Mouse (Mus musculus) Patski (cell line): Measurements from ENCODE around the gene Rasa4. TPM values are rescaled to one million over a fixed set of nuclear protein-coding genes. Genes with fewer than 3 reads are reported as not detected.
"Not testable (repeated sequence)": the region's sequence is repeated elsewhere in the genome, so short reads cannot be mapped to it uniquely, and the experiment has no call there.

Experiments
- ATAC-seq: fragments of 100-300 bp; one replicate; pipeline ENCODE4 v1.8.0; 2021
- CTCF ChIA-PET: fragments of 350-600 bp; sonication (Branson Sonifier 250); formaldehyde crosslinking; loops from one replicate; lab custom pipeline; 2022; ENCODE audit warnings: inconsistent platforms; lab: Charles Lee
- POLR2A ChIA-PET: fragments of 350-600 bp; sonication (Branson Sonifier 250); formaldehyde crosslinking; loops from one replicate; lab custom pipeline; 2022; ENCODE audit warnings: antibody characterized with exemption, inconsistent platforms; lab: Charles Lee
- DNase-seq: peaks from one replicate; pipeline ENCODE4 v3.0.0-alpha.2; 2011; ENCODE audit warnings: low read depth, low spot score
- H3K27me3 ChIP-seq: fragments of 371-371 bp; one replicate; pipeline ENCODE4 v1.5.1; 2021
- CTCF ChIP-seq: fragments of 100-300 bp; IDR thresholded peaks from one replicate; pipeline ENCODE4 v1.5.1; 2021
- in situ Hi-C: fragments of 300-500 bp; cut with MboI; formaldehyde crosslinking; loops from 3 replicates; pipeline ENCODE4 v1.11.1; 2018; ENCODE audit warnings: low pct_unique_long_range_greater_than_20kb, mixed read lengths
- polyA plus RNA-seq: library from polyadenylated mRNA; unstranded; gene quantifications from one replicate; pipeline ENCODE4 v1.2.3, GENCODE M21; 2021

The Rasa4 gene
- polyA plus RNA-seq, 1 experiment from 2014 or later: 8.7 TPM

GRCm38 (mm10) chr5:136137658-136138274 is 54.0 kb downstream of the Rasa4 start:
- POLR2A ChIA-PET: no interaction called here
- ATAC-seq: no peak
- CTCF ChIA-PET: interaction anchor here (1.1 kb wide), 2 partner anchors 31 to 49 kb away, joined by 3 to 4 read pairs; no protein-coding TSS in a partner anchor
- DNase-seq: no peak
- TF ChIP-seq CTCF: no peak
- no peaks in the 10 kb centered on the region for H3K27me3 ChIP-seq
- in situ Hi-C loops: loop anchor here (5.0 kb wide), 1 partner anchor 50 kb away; no protein-coding TSS in a partner anchor

- POLR2A ChIA-PET: no interaction called here
- no peak for TF ChIP-seq CTCF
Observed at GRCm38 (mm10) chr5:136139393-136139792, 55.7 kb downstream of the Rasa4 start.

GRCm38 (mm10) chr5:136140057-136140482 is 56.4 kb downstream of the Rasa4 start:
- no peaks in the 10 kb centered on the region for H3K27me3 ChIP-seq
- in situ Hi-C loops: no loop called here
- DNase-seq (no peak), ATAC-seq (no peak)
- ChIA-PET POLR2A (no interaction called here), CTCF (interaction anchor here (1.7 to 2.0 kb wide), 2 partner anchors 23 to 44 kb away, joined by 4 to 7 read pairs; partner anchors contain the start of gene Polr2j)
- TF ChIP-seq CTCF: no peak

More at GRCm38 (mm10) chr5:136139393-136139792, 55.7 kb downstream of the Rasa4 start:
- ATAC-seq (no peak), DNase-seq (no peak)
- CTCF ChIA-PET: interaction anchor here (0.8 to 2.0 kb wide), 2 partner anchors 45 to 49 kb away, joined by 3 to 7 read pairs; no protein-coding TSS in a partner anchor
- in situ Hi-C loops: loop anchor here (5.0 kb wide), 1 partner anchor 48 kb away; no protein-coding TSS in a partner anchor
- H3K27me3 ChIP-seq: no peaks in the 10 kb centered on the region

GRCm38 (mm10) chr5:136142746-136143145 is 59.0 kb downstream of the Rasa4 start:
- no peak for TF ChIP-seq CTCF
- ATAC-seq (no peak), DNase-seq (no peak)
- ChIA-PET CTCF (interaction anchor here (1.4 kb wide), 1 partner anchor 9 kb away, joined by 4 read pairs; no protein-coding TSS in a partner anchor), POLR2A (no interaction called here)
- in situ Hi-C loops: no loop called here
- H3K27me3 ChIP-seq: no peaks in the 10 kb centered on the region

GRCm38 (mm10) chr5:136143161-136143755 is 59.5 kb downstream of the Rasa4 start:
- in situ Hi-C loops: no loop called here
- CTCF ChIA-PET: interaction anchor here (1.4 kb wide), 1 partner anchor 10 kb away, joined by 4 read pairs; no protein-coding TSS in a partner anchor
- ATAC-seq: peak; percentile 47

GRCm38 (mm10) chr5:136144606-136145430 is 61.1 kb downstream of the Rasa4 start:
- TF ChIP-seq CTCF: no peak
- ATAC-seq: no peak
- in situ Hi-C loops: no loop called here
- ChIA-PET POLR2A (no interaction called here), CTCF (interaction anchor here (1.0 kb wide), 1 partner anchor 10 kb away, joined by 3 read pairs; no protein-coding TSS in a partner anchor)
- no peaks in the 10 kb centered on the region for H3K27me3 ChIP-seq
- no peak for DNase-seq

More at GRCm38 (mm10) chr5:136143161-136143755, 59.5 kb downstream of the Rasa4 start:
- no peak for TF ChIP-seq CTCF
- POLR2A ChIA-PET: no interaction called here
- H3K27me3 ChIP-seq: no peaks in the 10 kb centered on the region
- DNase-seq: no peak

GRCm38 (mm10) chr5:136146936-136147335 is 63.2 kb downstream of the Rasa4 start:
- TF ChIP-seq CTCF: no peak
- POLR2A ChIA-PET: no interaction called here
- H3K27me3 ChIP-seq: no peaks in the 10 kb centered on the region
- no peak for ATAC-seq
- in situ Hi-C loops: no loop called here
- CTCF ChIA-PET: interaction anchor here (0.7 to 1.3 kb wide), 2 partner anchors 15 to 37 kb away, joined by 3 read pairs; no protein-coding TSS in a partner anchor
- no peak for DNase-seq

- TF ChIP-seq CTCF: no peak
- DNase-seq: no peak
Observed at GRCm38 (mm10) chr5:136147704-136148103, 64.0 kb downstream of the Rasa4 start.

GRCm38 (mm10) chr5:136149134-136149576 is 65.4 kb downstream of the Rasa4 start:
- DNase-seq, POLR2A ChIA-PET, in situ Hi-C loops, H3K27me3 ChIP-seq, ATAC-seq: not testable (repeated sequence)
- CTCF ChIA-PET: interaction anchor here (1.5 kb wide), 1 partner anchor 37 kb away, joined by 3 read pairs; no protein-coding TSS in a partner anchor

More at GRCm38 (mm10) chr5:136147704-136148103, 64.0 kb downstream of the Rasa4 start:
- ATAC-seq: no peak
- in situ Hi-C loops: no loop called here
- POLR2A ChIA-PET: no interaction called here
- H3K27me3 ChIP-seq: no peaks in the 10 kb centered on the region
- CTCF ChIA-PET: interaction anchor here (0.7 to 1.5 kb wide), 3 partner anchors 14 to 38 kb away, joined by 3 read pairs; no protein-coding TSS in a partner anchor

GRCm38 (mm10) chr5:136152365-136152764 is 68.6 kb downstream of the Rasa4 start:
- in situ Hi-C loops: no loop called here
- ATAC-seq: no peak
- no peaks in the 10 kb centered on the region for H3K27me3 ChIP-seq
- ChIA-PET CTCF (interaction anchor here (1.2 kb wide), 1 partner anchor 31 kb away, joined by 3 read pairs; no protein-coding TSS in a partner anchor), POLR2A (no interaction called here)
- no peak for TF ChIP-seq CTCF
- DNase-seq: no peak
